Mouse (Mus musculus) monocyte, adult 5-6 weeks (primary cell): ENCODE results near the gene Neu4. TPM values are rescaled to one million over a fixed set of nuclear protein-coding genes. Genes with fewer than 3 reads are reported as not detected.
"Not testable (repeated sequence)": the region's sequence is repeated elsewhere in the genome, so short reads cannot be mapped to it uniquely, and the experiment has no call there.

Experiments
- ATAC-seq: fragments of 153-309, 156-312 bp; replicated peaks from 2 replicates; pipeline ENCODE4 v1.8.0; 2017; ENCODE audit warnings: mild to moderate bottlenecking; ENCODE audit not compliant: low TSS enrichment, insufficient number of reproducible peaks, severe bottlenecking, poor library complexity, low FRiP score
- total RNA-seq: library from RNA; stranded (forward); fragments of 200-1000, 200-491, 200-594 nt; gene quantifications from 3 replicates; pipeline ENCODE4 v1.2.3, GENCODE M21; 2017

The Neu4 gene
- not detected in 3 replicates for total RNA-seq

GRCm38 (mm10) chr1:94020151-94020550 is at the start of gene Neu4:
Gene Neu4 (plus strand): TSS chr1:94020451.
- ATAC-seq, result no peak

- not testable (repeated sequence) for ATAC-seq
These were observed 49.5 kb upstream of the Neu4 start for GRCm38 (mm10) chr1:93970797-93971196.

GRCm38 (mm10) chr1:93975764-93976163 is 44.5 kb upstream of the Neu4 start:
- peak; percentile 43 for ATAC-seq

- ATAC-seq, result peak; percentile 65
These were observed 42.0 kb upstream of the Neu4 start for GRCm38 (mm10) chr1:93978287-93978686.

- ATAC-seq, result 0 out of 2 replicates have a peak, but pooled peaks have one; percentile 44
These were observed 39.3 kb upstream of the Neu4 start for GRCm38 (mm10) chr1:93980932-93981331.

GRCm38 (mm10) chr1:93986167-93986566 is 34.1 kb upstream of the Neu4 start:
- ATAC-seq, result no peak

- ATAC-seq, result no peak
These were observed 31.5 kb upstream of the Neu4 start for GRCm38 (mm10) chr1:93988786-93989185.

- not testable (repeated sequence) for ATAC-seq
These were observed 30.0 kb upstream of the Neu4 start, which contains the start of gene Gal3st2c for GRCm38 (mm10) chr1:93990209-93990608. Gene Gal3st2c (plus strand): TSS chr1:93990509.

- not testable (repeated sequence) for ATAC-seq
These were observed 29.2 kb upstream of the Neu4 start for GRCm38 (mm10) chr1:93991068-93991467.

GRCm38 (mm10) chr1:93991491-93991890 is 28.8 kb upstream of the Neu4 start:
- not testable (repeated sequence) for ATAC-seq

GRCm38 (mm10) chr1:94001023-94001422 is 19.2 kb upstream of the Neu4 start:
- ATAC-seq, result no peak

- not testable (repeated sequence) for ATAC-seq
These were observed 14.2 kb upstream of the Neu4 start for GRCm38 (mm10) chr1:94005954-94006506.

GRCm38 (mm10) chr1:94008826-94009225 is 11.4 kb upstream of the Neu4 start:
- ATAC-seq, result not testable (repeated sequence)

GRCm38 (mm10) chr1:94011643-94012042 is 8.6 kb upstream of the Neu4 start:
- ATAC-seq, result no peak

- ATAC-seq, result no peak
These were observed 7.4 kb downstream of the Neu4 start for GRCm38 (mm10) chr1:94027506-94028108.

- no peak for ATAC-seq
These were observed 8.5 kb downstream of the Neu4 start for GRCm38 (mm10) chr1:94028741-94029140.

GRCm38 (mm10) chr1:94033075-94033602 is 12.9 kb downstream of the Neu4 start:
- ATAC-seq, result no peak

- ATAC-seq, result peak; percentile 87
These were observed 14.9 kb downstream of the Neu4 start for GRCm38 (mm10) chr1:94034984-94035743.

GRCm38 (mm10) chr1:94040391-94040790 is 20.1 kb downstream of the Neu4 start:
- ATAC-seq, result no peak
